Mouse (Mus musculus) hindbrain, embryonic 14.5 days (tissue): ENCODE data around the gene Sp6. TPM values are rescaled to one million over a fixed set of nuclear protein-coding genes. Genes with fewer than 3 reads are reported as not detected.

Source experiments
- ATAC-seq: fragments of 200-750 bp; cut with Nextera tagmentation; 2 replicates; pipeline ENCODE4 v1.8.0; 2017; ENCODE audit warnings: moderate number of reproducible peaks, mild to moderate bottlenecking, moderate TSS enrichment, moderate library complexity; ENCODE audit not compliant: low FRiP score
- DNase-seq: peaks from one replicate; pipeline ENCODE4 v3.0.0-alpha.2; 2015; ENCODE audit warnings: low spot score
- H3K27ac ChIP-seq: fragments of 300-500 bp; sonication (generic); 2 replicates; pipeline ENCODE4 v1.5.1; 2014; ENCODE audit warnings: mild to moderate bottlenecking, moderate library complexity
- H3K27me3 ChIP-seq: fragments of 300-500 bp; sonication (generic); 2 replicates; pipeline ENCODE4 v1.6.1; 2014; ENCODE audit warnings: mild to moderate bottlenecking, low read length, mixed read lengths; ENCODE audit not compliant: control insufficient read depth, insufficient read depth
- H3K36me3 ChIP-seq: fragments of 300-500 bp; sonication (generic); replicated peaks from 2 replicates; pipeline ENCODE4 v1.6.1; 2014; ENCODE audit not compliant: control insufficient read depth, insufficient read depth
- H3K4me1 ChIP-seq: fragments of 300-500 bp; sonication (generic); replicated peaks from 2 replicates; pipeline ENCODE4 v1.6.1; 2014; ENCODE audit warnings: antibody characterized with exemption, low read length, mixed read lengths; ENCODE audit not compliant: control insufficient read depth, insufficient read depth
- H3K4me2 ChIP-seq: fragments of 300-500 bp; sonication (generic); replicated peaks from 2 replicates; pipeline ENCODE4 v1.6.1; 2014; ENCODE audit warnings: mild to moderate bottlenecking, moderate library complexity
- H3K4me3 ChIP-seq: fragments of 300-500 bp; sonication (generic); replicated peaks from 2 replicates; pipeline ENCODE4 v1.5.1; 2014; ENCODE audit warnings: mild to moderate bottlenecking, low read length
- H3K9ac ChIP-seq: fragments of 300-500 bp; sonication (generic); 2 replicates; pipeline ENCODE4 v1.6.1; 2014
- H3K9me3 ChIP-seq: fragments of 300-500 bp; sonication (generic); 2 replicates; pipeline ENCODE4 v1.6.1; 2016; ENCODE audit warnings: low read length; ENCODE audit not compliant: control insufficient read depth
- WGBS: fragments of 180-500 bp; shearing (Covaris S2); extraction: QIAGEN DNeasy Blood & Tissue Kit; methylation state at CpG from one replicate; pipeline ENCODE4 v1.1.7; 2014; 5-methylcytosine and 5-hydroxymethylcytosine counted together
- polyA plus RNA-seq: library from polyadenylated mRNA; unstranded; fragments of >200 nt; fragmentation: Nextera tagmentation; extraction: Ambion mirVana; gene quantifications from 2 replicates; pipeline ENCODE4 v1.2.1, GENCODE M21; 2014

Sp6 gene
- polyA plus RNA-seq, 1 experiment from 2014 or later: 0.16 TPM

DNA sequence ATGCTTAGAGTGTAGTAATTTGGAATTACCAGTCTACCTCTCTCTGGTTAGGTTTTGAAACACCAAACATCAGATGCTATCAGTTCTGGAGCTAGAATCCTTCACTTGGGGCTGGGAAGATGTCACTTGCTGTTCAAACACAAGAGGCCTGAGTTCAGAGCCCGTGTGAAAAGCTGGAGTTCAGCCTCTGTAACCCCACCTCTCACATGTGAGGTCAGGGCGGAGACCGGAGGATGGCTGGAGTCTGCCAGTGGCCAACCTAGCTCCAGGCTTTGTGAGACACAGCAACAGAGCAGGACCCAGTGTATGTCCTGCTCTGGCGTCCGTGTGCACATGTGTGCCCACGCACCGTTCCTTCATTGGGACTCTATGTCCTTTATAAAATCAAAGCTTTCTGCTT is 33.9 kb upstream of the Sp6 start:
- no peaks in the 10 kb centered on the region for H3K9me3 ChIP-seq
- H3K4me3 ChIP-seq: no peak overlapping the region
- H3K4me2 ChIP-seq: no peak overlapping the region
- 82% methylated on average over 7 of the region's 7 CpGs for WGBS
- H3K9ac ChIP-seq: no peak overlapping the region
- ATAC-seq: no peak
- no peaks in the 10 kb centered on the region for H3K36me3 ChIP-seq
- H3K4me1 ChIP-seq: peaks cover 18% of the 10 kb centered on the region
- no peak for DNase-seq
- no peaks in the 10 kb centered on the region; the same call in 1 of the 2 replicates for H3K27me3 ChIP-seq
- H3K27ac ChIP-seq: no peak overlapping the region

DNA sequence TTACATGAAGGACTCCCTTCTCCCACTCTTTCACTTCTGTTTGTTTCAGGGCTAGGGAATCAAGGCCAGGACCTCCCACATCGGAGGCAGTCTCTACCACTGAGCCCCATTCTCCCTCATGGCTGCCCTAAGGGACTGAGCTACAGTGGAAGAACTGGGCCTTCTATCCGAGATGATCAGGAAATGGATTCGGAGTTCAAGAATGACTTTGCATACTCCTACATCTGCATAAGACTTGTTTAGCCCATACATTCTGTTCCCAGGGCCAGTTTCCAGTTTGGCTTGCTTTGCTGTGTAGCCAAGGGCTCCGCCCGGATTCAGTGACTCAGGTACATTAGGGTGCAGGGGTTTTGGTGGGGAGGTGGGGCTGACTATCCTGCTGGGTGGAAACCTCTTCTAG is 33.2 kb upstream of the Sp6 start:
- 80% methylated on average over 5 of the region's 5 CpGs for WGBS
- Histone ChIP-seq H3K4me3 (no peak overlapping the region), H3K4me1 (peaks cover 18% of the 10 kb centered on the region), H3K27me3 (no peaks in the 10 kb centered on the region; the same call in none of the 2 replicates), H3K9ac (no peak overlapping the region), H3K27ac (no peak overlapping the region), H3K9me3 (no peaks in the 10 kb centered on the region), H3K4me2 (no peak overlapping the region), H3K36me3 (no peaks in the 10 kb centered on the region)
- DNase-seq (no peak), ATAC-seq (no peak)

DNA sequence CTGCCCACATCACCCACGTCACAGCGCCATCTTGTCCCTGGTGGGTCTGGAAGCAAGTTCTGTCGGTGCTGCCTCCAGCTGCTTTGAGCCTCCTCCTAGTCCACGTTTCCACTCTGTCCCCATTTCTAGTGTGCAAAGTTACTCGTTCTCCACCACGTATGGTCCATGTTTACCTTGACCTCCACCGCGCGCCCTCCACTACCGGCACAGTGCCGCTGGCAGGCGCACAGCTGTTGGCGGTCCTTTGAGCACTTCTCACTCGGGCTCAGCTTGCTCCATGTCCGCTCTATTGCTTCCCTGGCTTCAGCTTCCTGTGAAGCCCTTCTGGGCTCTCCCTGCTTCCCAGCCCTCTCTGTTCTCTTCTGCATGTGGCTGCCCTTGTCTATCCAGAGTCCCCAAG is 31.7 kb upstream of the Sp6 start:
- DNase-seq (no peak), ATAC-seq (no peak)
- WGBS: 81% methylated on average over 15 of the region's 15 CpGs
- Histone ChIP-seq H3K9ac (no peak overlapping the region), H3K27me3 (peaks cover 3% of the 10 kb centered on the region), H3K4me3 (no peak overlapping the region), H3K9me3 (no peaks in the 10 kb centered on the region), H3K36me3 (no peaks in the 10 kb centered on the region), H3K4me1 (peaks cover 6% of the 10 kb centered on the region), H3K4me2 (no peak overlapping the region), H3K27ac (no peak overlapping the region)

GRCm38 (mm10) chr11:96982355-96982754 is 30.8 kb upstream of the Sp6 start:
- H3K27me3 ChIP-seq: peaks cover 11% of the 10 kb centered on the region
- ATAC-seq: no peak
- DNase-seq: peak; percentile 83
- H3K4me2 ChIP-seq: peak overlapping the region; percentile 3; the same call in 1 of the 2 replicates
- no peaks in the 10 kb centered on the region for H3K36me3 ChIP-seq
- H3K9me3 ChIP-seq: no peaks in the 10 kb centered on the region
- H3K4me1 ChIP-seq: peaks cover 6% of the 10 kb centered on the region; the same call in 1 of the 2 replicates
- no peak overlapping the region for H3K4me3 ChIP-seq
- no peak overlapping the region for H3K27ac ChIP-seq
- 0 out of 2 replicates have a peak overlapping the region, but pooled peaks have one; percentile 17 for H3K9ac ChIP-seq
- WGBS: 4% methylated on average over 7 of the region's 7 CpGs

- Histone ChIP-seq H3K4me3 (no peak within 1 kb of the TSS), H3K27ac (no peak within 1 kb of the TSS), H3K9ac (0 out of 2 replicates have a peak within 1 kb of the TSS, but pooled peaks have one; percentile 17), H3K4me1 (peaks cover 9% of the 10 kb centered on the region; the same call in 1 of the 2 replicates), H3K4me2 (peak within 1 kb of the TSS; percentile 3; the same call in 1 of the 2 replicates), H3K9me3 (no peaks in the 10 kb centered on the region), H3K36me3 (no peaks in the 10 kb centered on the region), H3K27me3 (peaks cover 13% of the 10 kb centered on the region)
- WGBS: 77% methylated on average over 7 of the region's 7 CpGs
- DNase-seq (no peak), ATAC-seq (no peak)
Observed at GRCm38 (mm10) chr11:96982859-96983258, 30.3 kb upstream of the Sp6 start, which contains the start of gene Sp2. Gene Sp2 (minus strand): TSS chr11:96982959.

- H3K36me3 ChIP-seq: no peaks in the 10 kb centered on the region
- 14% methylated on average over 4 of the region's 4 CpGs for WGBS
- ATAC-seq (no peak), DNase-seq (no peak)
- peaks cover 4% of the 10 kb centered on the region; the same call in 1 of the 2 replicates for H3K4me1 ChIP-seq
- H3K27ac ChIP-seq: no peak overlapping the region
- H3K4me3 ChIP-seq: no peak overlapping the region
- no peaks in the 10 kb centered on the region for H3K9me3 ChIP-seq
- no peak overlapping the region for H3K4me2 ChIP-seq
- H3K9ac ChIP-seq: no peak overlapping the region
- peaks cover 16% of the 10 kb centered on the region for H3K27me3 ChIP-seq
Observed at GRCm38 (mm10) chr11:96984903-96985302, 28.3 kb upstream of the Sp6 start.

- H3K36me3 ChIP-seq: no peaks in the 10 kb centered on the region
- DNase-seq (no peak), ATAC-seq (no peak)
- no peak overlapping the region for H3K4me2 ChIP-seq
- peaks cover 4% of the 10 kb centered on the region; the same call in 1 of the 2 replicates for H3K4me1 ChIP-seq
- no peak overlapping the region for H3K27ac ChIP-seq
- no peaks in the 10 kb centered on the region for H3K9me3 ChIP-seq
- H3K4me3 ChIP-seq: no peak overlapping the region
- peaks cover 16% of the 10 kb centered on the region for H3K27me3 ChIP-seq
- H3K9ac ChIP-seq: no peak overlapping the region
- 53% methylated on average over 3 of the region's 3 CpGs for WGBS
Observed at GRCm38 (mm10) chr11:96986463-96986862, 26.7 kb upstream of the Sp6 start.

GRCm38 (mm10) chr11:96987873-96988655 is 25.1 kb upstream of the Sp6 start:
- no peak for DNase-seq
- no peaks in the 10 kb centered on the region for H3K9me3 ChIP-seq
- peak overlapping the region; percentile 41 for H3K9ac ChIP-seq
- no peaks in the 10 kb centered on the region for H3K36me3 ChIP-seq
- H3K4me2 ChIP-seq: peak overlapping the region; percentile 54
- ATAC-seq: peak; percentile 60; the same call in 1 of the 2 replicates
- peaks cover 16% of the 10 kb centered on the region for H3K27me3 ChIP-seq
- 8% methylated on average over 31 of the region's 31 CpGs for WGBS
- peaks cover 4% of the 10 kb centered on the region; the same call in 1 of the 2 replicates for H3K4me1 ChIP-seq
- 0 out of 2 replicates have a peak overlapping the region, but pooled peaks have one; percentile 33 for H3K27ac ChIP-seq
- H3K4me3 ChIP-seq: peak overlapping the region; percentile 31

DNA sequence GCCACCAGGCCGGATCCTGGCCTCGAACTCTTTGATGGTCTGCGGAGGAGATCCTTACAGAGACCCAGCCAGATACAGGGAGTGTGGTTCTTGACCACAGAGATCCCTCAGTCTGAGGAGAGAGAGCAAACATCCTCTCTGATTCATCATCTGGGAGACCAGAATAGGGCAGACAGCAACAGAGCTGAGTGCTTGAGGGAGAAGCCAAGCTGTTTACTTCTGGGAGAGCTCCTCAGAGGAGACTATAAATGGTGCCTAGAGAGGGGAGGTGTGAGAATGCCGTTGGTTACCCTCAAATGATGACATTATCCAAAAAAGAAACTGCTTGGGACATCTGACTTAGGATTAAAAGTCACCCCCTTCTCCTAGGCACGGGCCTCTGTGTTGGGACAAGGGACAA is 21.7 kb upstream of the Sp6 start:
- Histone ChIP-seq H3K36me3 (no peaks in the 10 kb centered on the region), H3K9ac (no peak overlapping the region), H3K27me3 (peaks cover 12% of the 10 kb centered on the region), H3K4me1 (peaks cover 5% of the 10 kb centered on the region; the same call in 1 of the 2 replicates), H3K9me3 (no peaks in the 10 kb centered on the region), H3K4me2 (no peak overlapping the region), H3K27ac (no peak overlapping the region), H3K4me3 (no peak overlapping the region)
- ATAC-seq (no peak), DNase-seq (no peak)
- 80% methylated on average over 5 of the region's 5 CpGs for WGBS
